Mouse (Mus musculus) midbrain, postnatal 0 days (tissue): ENCODE measurements around the gene Alk. TPM values are rescaled to one million over a fixed set of nuclear protein-coding genes. Genes with fewer than 3 reads are reported as not detected.

Experiments used
- ATAC-seq: fragments of 200-750 bp; cut with Nextera tagmentation; 2 replicates; pipeline ENCODE4 v1.8.0; 2017; ENCODE audit warnings: moderate number of reproducible peaks, mild to moderate bottlenecking, moderate TSS enrichment, moderate library complexity; ENCODE audit not compliant: low FRiP score
- DNase-seq: peaks from one replicate; pipeline ENCODE4 v3.0.0-alpha.2; 2015; ENCODE audit warnings: low spot score
- H3K27ac ChIP-seq: fragments of 300-500 bp; sonication (generic); 2 replicates; pipeline ENCODE4 v1.5.1; 2014; ENCODE audit warnings: low read depth, mild to moderate bottlenecking, low read length, mixed read lengths
- H3K27me3 ChIP-seq: fragments of 300-500 bp; sonication (generic); 2 replicates; pipeline ENCODE4 v1.6.1; 2014; ENCODE audit warnings: low read length, control low read depth, mixed read lengths; ENCODE audit not compliant: insufficient read depth
- H3K36me3 ChIP-seq: fragments of 300-500 bp; sonication (generic); 2 replicates; pipeline ENCODE4 v1.6.1; 2014; ENCODE audit warnings: low read length, control low read depth, mixed read lengths; ENCODE audit not compliant: insufficient read depth
- H3K4me1 ChIP-seq: fragments of 300-500 bp; sonication (generic); 2 replicates; pipeline ENCODE4 v1.6.1; 2014; ENCODE audit warnings: mild to moderate bottlenecking, control low read depth, antibody characterized with exemption, low read length, mixed read lengths; ENCODE audit not compliant: insufficient read depth
- H3K4me2 ChIP-seq: fragments of 300-500 bp; sonication (generic); 2 replicates; pipeline ENCODE4 v1.6.1; 2014; ENCODE audit warnings: low read depth, mild to moderate bottlenecking, low read length, mixed read lengths; ENCODE audit not compliant: poor library complexity, severe bottlenecking
- H3K4me3 ChIP-seq: fragments of 300-500 bp; sonication (generic); 2 replicates; pipeline ENCODE4 v1.5.1; 2014; ENCODE audit warnings: low read depth, mild to moderate bottlenecking, low read length, moderate library complexity
- H3K9ac ChIP-seq: fragments of 300-500 bp; sonication (generic); replicated peaks from 2 replicates; pipeline ENCODE4 v1.6.1; 2014; ENCODE audit warnings: mild to moderate bottlenecking, low read length, moderate library complexity, mixed read lengths; ENCODE audit not compliant: poor library complexity, severe bottlenecking
- H3K9me3 ChIP-seq: fragments of 300-500 bp; sonication (generic); 2 replicates; pipeline ENCODE4 v1.6.1; 2016; ENCODE audit warnings: low read length, control low read depth
- CTCF ChIP-seq: IDR thresholded peaks from 2 replicates; pipeline ENCODE4 v1.5.1; 2016; ENCODE audit warnings: antibody characterized with exemption, mild to moderate bottlenecking
- WGBS: fragments of 180-500 bp; shearing (Covaris S2); extraction: QIAGEN DNeasy Blood & Tissue Kit; methylation state at CpG from one replicate; pipeline ENCODE4 v1.1.7; 2014; 5-methylcytosine and 5-hydroxymethylcytosine counted together
- polyA plus RNA-seq: library from polyadenylated mRNA; unstranded; fragments of >200 nt; fragmentation: Nextera tagmentation; extraction: Ambion mirVana; gene quantifications from 2 replicates; pipeline ENCODE4 v1.2.1, GENCODE M21; 2015
- total RNA-seq: library from RNA; depleted of rRNA; stranded (reverse); fragments of >200 nt; gene quantifications from 2 replicates; pipeline ENCODE4 v1.2.3, GENCODE M21; 2014

Gene Alk
- total and polyA plus RNA-seq, 2 experiments from 2014 or later: 5.2 to 17.6 TPM

DNA sequence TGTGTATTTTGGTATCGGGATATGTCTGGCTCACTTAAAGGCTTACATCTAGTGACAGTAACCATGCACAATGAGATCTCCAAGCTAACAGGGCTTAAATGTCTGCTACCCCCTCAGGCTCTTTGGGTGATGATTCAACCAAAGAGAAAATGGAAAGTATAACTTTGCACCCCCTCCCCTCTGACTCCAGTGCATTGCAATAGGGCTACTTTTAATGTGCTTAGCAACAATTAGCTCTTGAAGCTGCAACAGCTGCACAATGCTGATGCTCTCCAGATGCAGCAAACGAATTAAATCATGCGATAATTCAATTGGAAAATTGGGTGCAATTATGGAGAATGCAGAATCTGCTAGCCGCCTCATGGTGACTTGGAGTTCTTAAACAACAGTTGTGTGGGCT, 278.5 kb downstream of the Alk start:
- Histone ChIP-seq H3K9me3 (no peaks in the 10 kb centered on the region), H3K36me3 (no peaks in the 10 kb centered on the region), H3K4me2 (no peak overlapping the region), H3K9ac (no peak overlapping the region), H3K4me1 (no peaks in the 10 kb centered on the region), H3K27ac (no peak overlapping the region), H3K4me3 (no peak overlapping the region), H3K27me3 (no peaks in the 10 kb centered on the region)
- no peak for DNase-seq
- no peak for ATAC-seq
- TF ChIP-seq CTCF: no peak
- WGBS: 87% methylated on average over 4 of the region's 4 CpGs

- Histone ChIP-seq H3K36me3 (no peaks in the 10 kb centered on the region), H3K27ac (no peak overlapping the region), H3K4me3 (no peak overlapping the region), H3K9me3 (no peaks in the 10 kb centered on the region), H3K27me3 (no peaks in the 10 kb centered on the region), H3K9ac (no peak overlapping the region), H3K4me2 (no peak overlapping the region), H3K4me1 (no peaks in the 10 kb centered on the region)
- TF ChIP-seq CTCF: peak; percentile 62
- DNase-seq (peak; percentile 31), ATAC-seq (no peak)
These were observed 284.9 kb downstream of the Alk start for GRCm38 (mm10) chr17:72319576-72319975.

GRCm38 (mm10) chr17:72299651-72300050, 304.8 kb downstream of the Alk start:
- Histone ChIP-seq H3K36me3 (no peaks in the 10 kb centered on the region), H3K4me3 (no peak overlapping the region), H3K27me3 (no peaks in the 10 kb centered on the region), H3K27ac (no peak overlapping the region), H3K4me1 (no peaks in the 10 kb centered on the region), H3K4me2 (no peak overlapping the region), H3K9me3 (no peaks in the 10 kb centered on the region), H3K9ac (no peak overlapping the region)
- TF ChIP-seq CTCF: no peak
- DNase-seq (no peak), ATAC-seq (no peak)
- 91% methylated on average over 5 of the region's 5 CpGs for WGBS

DNA sequence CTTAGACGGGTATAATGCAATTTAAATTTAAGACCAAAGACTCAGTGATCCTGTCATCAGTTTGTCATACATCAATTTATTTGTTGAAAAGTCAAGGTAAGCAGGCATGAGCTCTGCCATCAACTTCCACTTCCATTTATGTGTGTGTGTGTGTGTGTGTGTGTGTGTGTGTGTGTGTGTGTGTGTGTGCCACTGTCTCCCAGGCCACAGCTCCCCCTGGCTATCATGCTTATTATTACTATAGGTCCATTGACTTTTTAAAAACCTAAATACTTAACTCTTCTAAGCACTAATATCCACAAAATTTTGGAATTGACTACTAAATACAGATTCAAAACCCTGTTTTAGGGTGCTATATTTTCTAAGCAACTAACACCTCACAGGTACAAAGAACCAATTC, 308.1 kb downstream of the Alk start:
- no peak overlapping the region for H3K4me3 ChIP-seq
- H3K27ac ChIP-seq: no peak overlapping the region
- DNase-seq: no peak
- H3K4me2 ChIP-seq: no peak overlapping the region
- no peak for TF ChIP-seq CTCF
- H3K4me1 ChIP-seq: no peaks in the 10 kb centered on the region; the same call in 1 of the 2 replicates
- ATAC-seq: no peak
- H3K36me3 ChIP-seq: no peaks in the 10 kb centered on the region
- no peaks in the 10 kb centered on the region for H3K9me3 ChIP-seq
- no peaks in the 10 kb centered on the region for H3K27me3 ChIP-seq
- H3K9ac ChIP-seq: no peak overlapping the region
- 77% methylated on average over 1 of the region's 1 CpGs for WGBS

- TF ChIP-seq CTCF: no peak
- Histone ChIP-seq H3K36me3 (no peaks in the 10 kb centered on the region), H3K9ac (no peak overlapping the region), H3K9me3 (no peaks in the 10 kb centered on the region), H3K4me2 (no peak overlapping the region), H3K27ac (no peak overlapping the region), H3K27me3 (no peaks in the 10 kb centered on the region), H3K4me1 (no peaks in the 10 kb centered on the region; the same call in 1 of the 2 replicates), H3K4me3 (no peak overlapping the region)
- 68% methylated on average over 3 of the region's 3 CpGs for WGBS
- ATAC-seq (no peak), DNase-seq (no peak)
These were observed 311.2 kb downstream of the Alk start for GRCm38 (mm10) chr17:72293267-72293580.

- no peak overlapping the region for H3K27ac ChIP-seq
- no peak overlapping the region for H3K9ac ChIP-seq
- no peaks in the 10 kb centered on the region for H3K9me3 ChIP-seq
- H3K36me3 ChIP-seq: no peaks in the 10 kb centered on the region
- no peaks in the 10 kb centered on the region; the same call in 1 of the 2 replicates for H3K4me1 ChIP-seq
- ATAC-seq: no peak
- no peak for TF ChIP-seq CTCF
- no peak overlapping the region for H3K4me2 ChIP-seq
- H3K4me3 ChIP-seq: no peak overlapping the region
- no peaks in the 10 kb centered on the region for H3K27me3 ChIP-seq
- no peak for DNase-seq
- 81% methylated on average over 6 of the region's 6 CpGs for WGBS
These were observed 311.8 kb downstream of the Alk start for GRCm38 (mm10) chr17:72292444-72293266.
